Comparison of ENCODE assay signal across 8 mouse cellular contexts in genomic region chr1:128358916-128359553, GRCm38 (mm10). TPM values are rescaled to one million over a fixed set of nuclear protein-coding genes. Genes with fewer than 3 reads are reported as not detected.
DNase-seq lines count a peak whose midpoint lies in the region; ATAC-seq lines count a peak whose summit lies in the region.

No protein-coding gene starts in this region.

- no peaks in the 10 kb centered on the region for H3K9me3 ChIP-seq in embryonic facial prominence, embryonic 14.5 days (ENCODE audit: control insufficient read depth, low read length)
- H3K9me3 ChIP-seq in midbrain, embryonic 12.5 days, result no peaks in the 10 kb centered on the region

- H3K4me2 ChIP-seq in embryonic facial prominence, embryonic 14.5 days (ENCODE audit: low read depth, low read length), result peak overlapping the region; percentile 66
- H3K4me2 ChIP-seq in midbrain, embryonic 12.5 days (replicated peaks), result peak overlapping the region; percentile 72

- H3K36me3 ChIP-seq in embryonic facial prominence, embryonic 14.5 days (ENCODE audit: control insufficient read depth, insufficient read depth, low read length), result peaks cover 50% of the 10 kb centered on the region
- H3K36me3 ChIP-seq in midbrain, embryonic 12.5 days, result peaks cover 29% of the 10 kb centered on the region

- H3K9ac ChIP-seq in embryonic facial prominence, embryonic 14.5 days (ENCODE audit: low read depth, low read length), result peak overlapping the region; percentile 87
- peak overlapping the region; percentile 70 for H3K9ac ChIP-seq in midbrain, embryonic 12.5 days (replicated peaks)

- peak overlapping the region; percentile 81 for H3K4me3 ChIP-seq in embryonic facial prominence, embryonic 14.5 days (ENCODE audit: low read depth, low read length)
- peak overlapping the region; percentile 86 for H3K4me3 ChIP-seq in midbrain, embryonic 12.5 days

- under 1% methylated on average over 24 of the region's 35 CpGs for WGBS in embryonic facial prominence, embryonic 14.5 days
- WGBS in midbrain, embryonic 12.5 days, result under 1% methylated on average over 35 of the region's 35 CpGs

- DNase-seq in layer of hippocampus, adult 9-10 months (ENCODE audit: low spot score), result peak; percentile 16
- no peak for DNase-seq in layer of hippocampus, postnatal 36 days
- DNase-seq in NIH3T3 (ENCODE audit: low read depth), result peak; percentile 84
- DNase-seq in embryonic facial prominence, embryonic 14.5 days (ENCODE audit: low spot score), result peak; percentile 91
- peak; percentile 18 to 43 for DNase-seq in kidney, postnatal 36 days
- no peak for DNase-seq in retina, postnatal 1 day
- DNase-seq in thymus, postnatal 25 days, result no peak

- H3K4me1 ChIP-seq in embryonic facial prominence, embryonic 14.5 days (ENCODE audit: control insufficient read depth, insufficient read depth, low read length), result 0 out of 2 replicates have a peak, but pooled peaks cover 11% of the 10 kb centered on the region
- H3K4me1 ChIP-seq in midbrain, embryonic 12.5 days, result peaks cover 22% of the 10 kb centered on the region

- peak; percentile 80 for ATAC-seq in embryonic facial prominence, embryonic 14.5 days (ENCODE audit: low read depth)
- ATAC-seq in midbrain, embryonic 12.5 days (ENCODE audit: low FRiP score, low read depth), result peak; percentile 80

- H3K27ac ChIP-seq in embryonic facial prominence, embryonic 14.5 days (replicated peaks; ENCODE audit: low read depth, low read length), result peak overlapping the region; percentile 96
- peak overlapping the region; percentile 81 for H3K27ac ChIP-seq in midbrain, embryonic 12.5 days (replicated peaks)

- H3K27me3 ChIP-seq in embryonic facial prominence, embryonic 14.5 days (replicated peaks; ENCODE audit: control insufficient read depth, insufficient read depth, low read length), result no peaks in the 10 kb centered on the region
- H3K27me3 ChIP-seq in midbrain, embryonic 12.5 days, result no peaks in the 10 kb centered on the region

RNA-seq across cellular contexts. Expression of gene Mcm6, which starts 0.4 kb away (rescaled TPM):
- 10 to 100 TPM; 15.5 to 16.4 TPM for total RNA-seq in layer of hippocampus, postnatal 36 days (2021)
- 185 and 216 TPM in 2 replicates for polyA plus RNA-seq in embryonic facial prominence, embryonic 14.5 days (2014; fragmentation: Nextera tagmentation; extraction: Ambion mirVana)
- polyA plus RNA-seq in midbrain, embryonic 12.5 days (2016; fragmentation: Nextera tagmentation; extraction: Ambion mirVana), result 209 and 219 TPM in 2 replicates

RNA-seq across cellular contexts. Expression of gene Lct, which starts 30.9 kb away (rescaled TPM):
- total RNA-seq in layer of hippocampus, postnatal 36 days (2021), result 10 to 100 TPM; 58.3 to 71.0 TPM
- 0.13 and 0.37 TPM in 2 replicates for polyA plus RNA-seq in embryonic facial prominence, embryonic 14.5 days (2014; fragmentation: Nextera tagmentation; extraction: Ambion mirVana)
- polyA plus RNA-seq in midbrain, embryonic 12.5 days (2016; fragmentation: Nextera tagmentation; extraction: Ambion mirVana), result 0.06 and 0.14 TPM in 2 replicates

RNA-seq across cellular contexts. Expression of gene Dars, which starts 58.1 kb away (rescaled TPM):
- total RNA-seq in layer of hippocampus, postnatal 36 days (2021), result 10 to 100 TPM; 68.6 to 72.3 TPM
- 97.8 and 104 TPM in 2 replicates for polyA plus RNA-seq in embryonic facial prominence, embryonic 14.5 days (2014; fragmentation: Nextera tagmentation; extraction: Ambion mirVana)
- polyA plus RNA-seq in midbrain, embryonic 12.5 days (2016; fragmentation: Nextera tagmentation; extraction: Ambion mirVana), result 164 and 174 TPM in 2 replicates

Comparison
In these comparisons a context has a peak if more than half of its experiments do, and no peak if none do; other contexts are left out.
1. DNase-seq: peak in layer of hippocampus, adult 9-10 months (single experiment), NIH3T3 (single experiment), embryonic facial prominence, embryonic 14.5 days (single experiment) and kidney, postnatal 36 days (2 of 2); none in layer of hippocampus, postnatal 36 days (0 of 2), retina, postnatal 1 day (single experiment) and thymus, postnatal 25 days (single experiment).